Mouse (Mus musculus) C2C12 (cell line): ENCODE data around the gene Heatr5b. TPM values are rescaled to one million over a fixed set of nuclear protein-coding genes. Genes with fewer than 3 reads are reported as not detected.
A peak's percentile ranks its signal among the peaks of the same experiment; 100 is the strongest.

Source experiments
- H3K27me3 ChIP-seq: one replicate; pipeline ENCODE4 v1.6.1; 2011; ENCODE audit not compliant: control insufficient read depth, insufficient read depth, insufficient read length
- H3K36me3 ChIP-seq: one replicate; pipeline ENCODE4 v1.6.1; 2011; ENCODE audit not compliant: control insufficient read depth, insufficient read depth
- H3K4me3 ChIP-seq: one replicate; pipeline ENCODE4 v1.5.1; 2011; ENCODE audit warnings: mild to moderate bottlenecking, control low read depth; ENCODE audit not compliant: poor library complexity, insufficient read depth, severe bottlenecking
- H3K79me2 ChIP-seq: one replicate; pipeline ENCODE4 v1.6.1; 2011; ENCODE audit not compliant: control insufficient read depth, insufficient read depth
- H3K79me3 ChIP-seq: one replicate; pipeline ENCODE4 v1.6.1; 2011; ENCODE audit warnings: low read depth, control low read depth
- H3ac ChIP-seq: one replicate; pipeline ENCODE3; 2011; ENCODE audit warnings: low read depth; ENCODE audit not compliant: control insufficient read depth, insufficient read length
- CEBPB ChIP-seq: IDR thresholded peaks from one replicate; pipeline ENCODE4 v1.6.1; 2011; ENCODE audit warnings: low read depth, mild to moderate bottlenecking, control low read depth, moderate library complexity
- CTCF ChIP-seq: IDR thresholded peaks from one replicate; pipeline ENCODE4 v1.5.1; 2011; ENCODE audit not compliant: control insufficient read depth, insufficient read depth, insufficient read length
- FOSL1 ChIP-seq: IDR thresholded peaks from one replicate; pipeline ENCODE4 v1.8.0; 2011; ENCODE audit warnings: mild to moderate bottlenecking, low read length; ENCODE audit not compliant: poor library complexity, insufficient read depth, severe bottlenecking
- MAX ChIP-seq: IDR thresholded peaks from one replicate; pipeline ENCODE4 v1.6.1; 2011; ENCODE audit warnings: mild to moderate bottlenecking, control low read depth
- MYOD1 ChIP-seq: IDR thresholded peaks from one replicate; pipeline ENCODE4 v1.6.1; 2011; ENCODE audit warnings: low read depth; ENCODE audit not compliant: control insufficient read depth, insufficient read length
- MYOG ChIP-seq: IDR thresholded peaks from one replicate; pipeline ENCODE4 v1.6.1; 2011; ENCODE audit not compliant: control insufficient read depth, insufficient read length; ENCODE audit errors: extremely low read depth
- USF1 ChIP-seq: IDR thresholded peaks from one replicate; pipeline ENCODE4 v1.6.1; 2011; ENCODE audit warnings: low read depth, mild to moderate bottlenecking, control low read depth, moderate library complexity
- polyA plus RNA-seq: library from polyadenylated mRNA; unstranded; fragments of >200 nt; fragmentation: generic; extraction: Trizol; gene quantifications from one replicate; pipeline ENCODE4 v1.2.1, GENCODE M21; 2012; ENCODE audit warnings: missing spikeins

Gene Heatr5b
- polyA plus RNA-seq, 1 experiment, result 11.7 TPM

DNA sequence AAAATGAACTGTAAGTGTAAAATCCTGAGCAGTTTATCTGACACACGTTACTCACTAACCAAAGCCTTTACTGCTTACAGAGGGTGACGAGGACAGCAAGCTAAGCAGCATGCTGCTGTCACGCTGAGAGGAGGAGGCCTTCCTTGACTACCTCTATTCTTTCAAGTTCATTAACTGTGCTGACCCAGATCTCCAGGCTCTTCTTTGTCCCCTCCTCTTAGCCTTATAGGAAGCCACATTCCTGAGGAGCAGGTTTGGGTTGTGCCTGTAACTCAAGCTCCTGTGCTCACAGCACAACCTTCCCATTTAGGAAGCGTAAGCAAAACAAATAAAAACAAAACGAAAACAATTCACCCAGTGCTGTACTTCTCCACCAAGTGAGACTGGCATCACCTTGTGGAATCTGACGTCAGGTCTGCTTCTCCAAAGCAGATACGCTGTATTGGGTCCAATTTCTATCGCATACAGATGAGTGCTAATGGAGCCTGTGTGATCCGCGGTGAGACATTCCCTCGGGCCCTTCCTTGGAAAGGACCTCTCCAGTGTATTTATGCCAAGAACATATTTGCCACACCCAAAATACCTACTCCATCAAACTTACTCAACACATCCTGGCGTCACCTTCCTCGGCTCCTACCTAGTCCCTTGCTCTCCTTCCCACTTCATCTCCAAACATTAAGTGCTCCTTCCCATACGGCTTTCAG is 108.3 kb downstream of the Heatr5b start:
- H3K79me3 ChIP-seq, result peaks cover 39% of the 10 kb centered on the region
- peaks cover 99% of the 10 kb centered on the region for H3K79me2 ChIP-seq
- peaks cover 5% of the 10 kb centered on the region for H3K36me3 ChIP-seq
- H3K27me3 ChIP-seq, result no peaks in the 10 kb centered on the region
- TF ChIP-seq FOSL1 (no peak), CTCF (no peak), CEBPB (no peak), MYOD1 (no peak), MYOG (no peak), USF1 (no peak), MAX (no peak)
- H3K4me3 ChIP-seq, result no peak overlapping the region
- no peak overlapping the region for H3ac ChIP-seq

GRCm38 (mm10) chr17:78724461-78725055 is 110.6 kb downstream of the Heatr5b start:
- Histone ChIP-seq H3K4me3 (no peak overlapping the region), H3ac (no peak overlapping the region), H3K79me3 (peaks cover 30% of the 10 kb centered on the region), H3K27me3 (no peaks in the 10 kb centered on the region), H3K79me2 (peaks cover 83% of the 10 kb centered on the region), H3K36me3 (no peaks in the 10 kb centered on the region)
- TF ChIP-seq USF1 (no peak), MAX (peak; percentile 25)

DNA sequence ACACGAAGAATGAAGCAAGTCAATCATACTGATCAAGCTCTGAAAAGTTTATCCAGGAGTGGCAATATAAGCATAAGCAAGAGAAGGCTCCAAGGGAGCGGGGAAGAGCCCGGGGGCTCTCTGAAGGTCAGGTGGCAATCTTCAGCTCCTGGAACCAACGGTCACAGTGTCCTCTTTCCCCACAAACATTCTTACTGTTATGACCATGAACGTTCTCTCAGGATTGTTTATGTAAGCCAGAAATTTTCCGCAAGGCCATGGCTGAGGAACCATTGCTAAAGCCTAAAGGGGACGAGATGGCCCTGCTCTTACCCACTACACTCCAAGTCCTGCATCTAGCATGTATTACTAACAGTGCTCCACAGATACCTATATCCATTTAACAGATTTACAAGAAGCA is 113.5 kb downstream of the Heatr5b start:
- peaks cover 32% of the 10 kb centered on the region for H3K79me3 ChIP-seq
- peaks cover 62% of the 10 kb centered on the region for H3K79me2 ChIP-seq
- TF ChIP-seq MYOD1 (no peak), CTCF (no peak), MAX (no peak), MYOG (no peak), CEBPB (no peak), FOSL1 (no peak), USF1 (no peak)
- H3K27me3 ChIP-seq, result no peaks in the 10 kb centered on the region
- peaks cover 7% of the 10 kb centered on the region for H3K36me3 ChIP-seq
- no peak overlapping the region for H3ac ChIP-seq
- H3K4me3 ChIP-seq, result no peak overlapping the region

DNA sequence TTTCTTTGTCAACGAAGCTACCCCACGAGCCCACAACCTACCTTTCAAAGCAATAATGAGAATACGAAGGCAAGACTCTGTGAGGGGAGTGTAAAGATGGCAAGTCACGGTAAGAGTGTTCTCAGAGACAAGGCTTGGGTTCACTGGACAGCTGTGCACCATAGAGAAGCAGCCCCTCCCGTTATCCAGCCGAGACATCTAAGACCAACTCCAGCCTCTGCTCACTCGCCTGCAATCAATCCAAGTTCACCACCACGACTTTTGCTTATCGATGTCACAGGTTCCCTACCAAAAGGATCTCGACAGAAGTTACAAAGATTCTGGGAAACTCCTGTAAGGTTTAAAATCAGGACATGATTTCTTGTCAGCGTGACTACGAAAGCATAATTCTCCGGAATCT is 116.1 kb downstream of the Heatr5b start:
- no peak overlapping the region for H3ac ChIP-seq
- H3K36me3 ChIP-seq, result peaks cover 7% of the 10 kb centered on the region
- H3K79me2 ChIP-seq, result peaks cover 41% of the 10 kb centered on the region
- no peak overlapping the region for H3K4me3 ChIP-seq
- H3K27me3 ChIP-seq, result no peaks in the 10 kb centered on the region
- TF ChIP-seq CEBPB (no peak), MAX (no peak), CTCF (no peak), MYOD1 (no peak), FOSL1 (no peak), USF1 (no peak), MYOG (no peak)
- H3K79me3 ChIP-seq, result peaks cover 31% of the 10 kb centered on the region

GRCm38 (mm10) chr17:78710258-78710657 is 124.9 kb downstream of the Heatr5b start:
- peaks cover 6% of the 10 kb centered on the region for H3K79me2 ChIP-seq
- peaks cover 5% of the 10 kb centered on the region for H3K79me3 ChIP-seq
- H3K36me3 ChIP-seq, result no peaks in the 10 kb centered on the region
- no peaks in the 10 kb centered on the region for H3K27me3 ChIP-seq
- TF ChIP-seq MYOD1 (no peak), CTCF (no peak), CEBPB (no peak), USF1 (no peak), FOSL1 (no peak), MAX (no peak), MYOG (no peak)
- no peak overlapping the region for H3K4me3 ChIP-seq
- no peak overlapping the region for H3ac ChIP-seq

DNA sequence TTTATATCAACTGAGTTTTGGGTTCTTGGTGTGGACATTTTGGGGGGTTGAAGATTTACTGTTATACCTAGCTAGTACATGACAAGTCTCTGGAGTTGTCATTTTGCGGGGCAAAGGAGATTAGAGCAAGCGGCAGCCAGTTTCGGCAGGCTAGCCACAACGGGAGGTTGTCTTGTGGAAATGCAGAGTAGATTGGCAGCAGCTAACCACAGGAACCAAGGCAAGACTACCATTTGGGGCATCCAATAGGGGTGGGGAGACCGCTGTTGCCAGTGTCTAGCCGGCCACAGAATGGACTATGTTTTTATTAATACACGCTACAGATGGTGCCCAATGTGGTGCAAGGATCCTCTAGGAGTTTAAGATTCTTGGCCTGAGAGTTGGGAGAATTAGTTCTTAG is 126.7 kb downstream of the Heatr5b start:
- H3K79me2 ChIP-seq, result peaks cover 5% of the 10 kb centered on the region
- H3K36me3 ChIP-seq, result no peaks in the 10 kb centered on the region
- TF ChIP-seq FOSL1 (no peak), CTCF (no peak), USF1 (no peak), CEBPB (no peak), MYOD1 (no peak), MYOG (no peak), MAX (no peak)
- no peak overlapping the region for H3ac ChIP-seq
- H3K27me3 ChIP-seq, result no peaks in the 10 kb centered on the region
- no peak overlapping the region for H3K4me3 ChIP-seq
- peaks cover 5% of the 10 kb centered on the region for H3K79me3 ChIP-seq
